16 mouse cellular contexts compared by ENCODE assay signal in genomic region chr1:77074926-77075885, GRCm38 (mm10).
DNase-seq lines count a peak whose midpoint lies in the region; ATAC-seq and TF ChIP-seq lines count a peak whose summit lies in the region.
"Had no signal": no experiment of that assay in that cellular context is flagged by ENCODE, and none has a peak within 500 bp of the region (broad histone marks: within the 10 kb centered on the region; RNA-seq: fewer than 3 reads in every experiment).

No protein-coding gene starts in this region.

- no peak overlapping the region for H3K27ac ChIP-seq in hindbrain, postnatal 0 days
- no peak overlapping the region for H3K27ac ChIP-seq in hindbrain, embryonic 10.5 days
- H3K27ac ChIP-seq in midbrain, embryonic 15.5 days: no peak overlapping the region
- H3K27ac ChIP-seq: embryonic facial prominence, embryonic 15.5 days; intestine, embryonic 15.5 days; liver, embryonic 15.5 days; neural tube, embryonic 15.5 days had no signal

- peak; percentile 51; the same call in 1 of the 2 replicates for ATAC-seq in hindbrain, postnatal 0 days
- no peak for ATAC-seq in erythroid progenitor cell, adult 5-6 weeks (replicated peaks; ENCODE audit: low FRiP score, poor library complexity, severe bottlenecking)
- no peak for ATAC-seq in midbrain, embryonic 15.5 days (replicated peaks)
- ATAC-seq: forebrain, embryonic 14.5 days; intestine, embryonic 15.5 days had no signal

- WGBS in hindbrain, postnatal 0 days: 52% methylated on average over 13 of the region's 13 CpGs
- WGBS in hindbrain, embryonic 10.5 days: 88% methylated on average over 13 of the region's 13 CpGs
- 83% methylated on average over 13 of the region's 13 CpGs for WGBS in midbrain, embryonic 15.5 days

- DNase-seq in hindbrain, postnatal 0 days (ENCODE audit: low spot score): peak; percentile 65
- DNase-seq in hindbrain, embryonic 10.5 days (ENCODE audit: low spot score): no peak
- DNase-seq in brain, adult 2 months (ENCODE audit: low read depth, low spot score): peak; percentile 96
- DNase-seq in cerebellum, adult 11-12 months: peak; percentile 87
- peak; percentile 69 to 78 for DNase-seq in cerebellum, postnatal 36 days
- DNase-seq: gastrocnemius, postnatal 25 days; heart, postnatal 36 days; lung, postnatal 14 days had no signal

- peaks cover 4% of the 10 kb centered on the region; the same call in 1 of the 2 replicates for H3K4me1 ChIP-seq in hindbrain, postnatal 0 days (ENCODE audit: insufficient read depth, low read length)
- peaks cover 8% of the 10 kb centered on the region; the same call in 1 of the 2 replicates for H3K4me1 ChIP-seq in hindbrain, embryonic 10.5 days (replicated peaks)
- H3K4me1 ChIP-seq in midbrain, embryonic 15.5 days: no peaks in the 10 kb centered on the region
- H3K4me1 ChIP-seq: embryonic facial prominence, embryonic 15.5 days; intestine, embryonic 15.5 days; liver, embryonic 15.5 days; neural tube, embryonic 15.5 days had no signal

- H3K4me2 ChIP-seq in hindbrain, postnatal 0 days (ENCODE audit: low read depth, low read length): no peak overlapping the region
- H3K4me2 ChIP-seq in midbrain, embryonic 15.5 days: no peak overlapping the region
- H3K4me2 ChIP-seq: embryonic facial prominence, embryonic 15.5 days; heart, embryonic 11.5 days; intestine, embryonic 15.5 days; liver, embryonic 15.5 days; neural tube, embryonic 15.5 days had no signal

- H3K4me3 ChIP-seq in hindbrain, postnatal 0 days (ENCODE audit: low read length): no peak overlapping the region
- H3K4me3 ChIP-seq in hindbrain, embryonic 10.5 days: no peak overlapping the region
- no peak overlapping the region for H3K4me3 ChIP-seq in midbrain, embryonic 15.5 days
- H3K4me3 ChIP-seq: embryonic facial prominence, embryonic 15.5 days; intestine, embryonic 15.5 days; liver, embryonic 15.5 days; neural tube, embryonic 15.5 days had no signal

- no peak overlapping the region for H3K9ac ChIP-seq in hindbrain, postnatal 0 days (replicated peaks; ENCODE audit: low read length)
- no peak overlapping the region for H3K9ac ChIP-seq in midbrain, embryonic 15.5 days
- H3K9ac ChIP-seq: embryonic facial prominence, embryonic 15.5 days; intestine, embryonic 15.5 days; liver, embryonic 15.5 days; neural tube, embryonic 15.5 days had no signal

- H3K9me3 ChIP-seq in hindbrain, postnatal 0 days (ENCODE audit: low read length): no peaks in the 10 kb centered on the region
- H3K9me3 ChIP-seq in hindbrain, embryonic 10.5 days: no peaks in the 10 kb centered on the region
- H3K9me3 ChIP-seq in midbrain, embryonic 15.5 days: no peaks in the 10 kb centered on the region
- H3K9me3 ChIP-seq: embryonic facial prominence, embryonic 15.5 days; intestine, embryonic 15.5 days; liver, embryonic 15.5 days; neural tube, embryonic 15.5 days had no signal

- H3K36me3 ChIP-seq in hindbrain, postnatal 0 days (ENCODE audit: insufficient read depth, low read length): no peaks in the 10 kb centered on the region
- H3K36me3 ChIP-seq in hindbrain, embryonic 10.5 days: no peaks in the 10 kb centered on the region
- no peaks in the 10 kb centered on the region for H3K36me3 ChIP-seq in midbrain, embryonic 15.5 days (replicated peaks)
- H3K36me3 ChIP-seq: embryonic facial prominence, embryonic 15.5 days; intestine, embryonic 15.5 days; liver, embryonic 15.5 days; neural tube, embryonic 15.5 days had no signal

- no peak for TF ChIP-seq CTCF in hindbrain, postnatal 0 days (IDR thresholded peaks at IDR 0.05; ENCODE audit: low read depth)

- H3K27me3 ChIP-seq in hindbrain, postnatal 0 days (ENCODE audit: insufficient read depth, low read length): no peaks in the 10 kb centered on the region
- H3K27me3 ChIP-seq in hindbrain, embryonic 10.5 days (ENCODE audit: insufficient read depth, poor library complexity, severe bottlenecking): no peaks in the 10 kb centered on the region
- H3K27me3 ChIP-seq in midbrain, embryonic 15.5 days (replicated peaks): no peaks in the 10 kb centered on the region
- H3K27me3 ChIP-seq: embryonic facial prominence, embryonic 15.5 days; intestine, embryonic 15.5 days; liver, embryonic 15.5 days; neural tube, embryonic 15.5 days had no signal
